Mouse (Mus musculus): ENCODE measurements at regions not wholly inside any gene's neighbourhood (a gene's known extent, or its start where the extent isn't known, plus 50 kb on each side); places are given as distances from the start of the nearest gene placed in this dataset.

- intact Hi-C loops (cut with DNase I) = no loop called here
- no peak for DNase-seq
Observed at GRCm38 (mm10) chr8:115771060-115771459, 63.5 kb upstream of the Maf start.

GRCm38 (mm10) chr8:115768631-115769030 lies 61.0 kb upstream of the Maf start:
- intact Hi-C loops (cut with DNase I) = no loop called here
- no peak for DNase-seq

- DNase-seq = peak; percentile 37 to 45
- intact Hi-C loops (cut with DNase I) = no loop called here
Observed at GRCm38 (mm10) chr8:115766218-115766898, 58.8 kb upstream of the Maf start.

GRCm38 (mm10) chr8:115764551-115764950 lies 57.0 kb upstream of the Maf start:
- no peak for DNase-seq
- intact Hi-C loops (cut with DNase I) = no loop called here

- intact Hi-C loops (cut with DNase I) = no loop called here
- DNase-seq = no peak
Observed at GRCm38 (mm10) chr8:115758011-115758410, 50.4 kb upstream of the Maf start.

All from heart, postnatal 14 days (tissue).